Mouse (Mus musculus) large intestine, adult 2 months (tissue): Measurements from ENCODE around the gene Brca2. TPM values are rescaled to one million over a fixed set of nuclear protein-coding genes. Genes with fewer than 3 reads are reported as not detected.

Experiments
- DNase-seq: peaks from one replicate; pipeline ENCODE4 v3.0.0-alpha.2; 2012; ENCODE audit warnings: low read depth, low spot score
- WGBS: fragments of 180-500 bp; shearing (Covaris S2); methylation state at CpG from one replicate; pipeline ENCODE4 v1.1.7; 2018; 5-methylcytosine and 5-hydroxymethylcytosine counted together
- polyA plus RNA-seq: library from polyadenylated mRNA; depleted of rRNA; stranded (reverse); fragments of >200 nt; gene quantifications from 2 replicates; pipeline ENCODE4 v1.2.3, GENCODE M21; 2012

Brca2 gene
- polyA plus RNA-seq, 1 experiment, result 2.8 TPM

DNA sequence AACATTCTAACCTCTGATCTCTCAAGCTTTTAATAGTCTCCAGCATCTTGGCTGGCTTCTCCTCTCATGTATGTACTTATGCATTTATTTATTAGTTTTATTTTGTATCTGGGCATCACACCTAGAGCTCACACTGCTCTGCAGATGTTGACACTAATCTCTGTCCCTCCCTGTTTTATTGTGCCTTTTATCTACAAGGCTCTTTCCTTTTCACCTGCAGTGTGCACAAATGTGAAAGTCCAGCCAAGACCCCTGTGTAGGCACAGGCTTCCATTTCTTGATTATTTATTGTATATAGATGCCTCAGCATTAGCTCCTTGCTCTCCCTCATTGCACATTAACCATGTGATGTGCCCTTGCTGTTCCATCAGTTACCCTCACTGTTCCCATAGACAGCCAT, 38.9 kb downstream of the Brca2 start:
- DNase-seq, result no peak

DNA sequence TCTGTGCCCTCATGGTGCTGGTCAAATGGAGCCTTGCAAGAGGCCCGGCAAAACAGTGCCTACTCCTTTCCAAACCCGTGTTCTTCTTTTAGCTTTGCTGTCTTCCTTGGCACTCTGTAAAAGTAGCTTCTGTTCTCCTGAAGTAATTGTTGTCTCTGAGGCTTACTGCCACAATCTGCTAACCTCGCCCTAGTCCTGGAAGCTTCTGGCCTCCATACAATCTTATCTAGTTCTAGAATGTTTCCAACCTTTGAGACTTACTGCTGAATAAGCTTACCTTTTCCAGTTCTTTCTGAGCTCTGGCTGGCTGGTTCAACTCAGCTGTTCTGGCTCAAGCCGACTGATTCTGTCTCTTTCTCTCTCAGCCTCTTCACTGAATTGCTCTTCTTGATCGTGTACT, 39.4 kb downstream of the Brca2 start:
- DNase-seq, result no peak
- WGBS, result 64% methylated on average over 5 of the region's 5 CpGs

GRCm38 (mm10) chr5:150564426-150564825, 42.0 kb downstream of the Brca2 start:
- no peak for DNase-seq
- WGBS, result 94% methylated on average over 6 of the region's 6 CpGs

DNA sequence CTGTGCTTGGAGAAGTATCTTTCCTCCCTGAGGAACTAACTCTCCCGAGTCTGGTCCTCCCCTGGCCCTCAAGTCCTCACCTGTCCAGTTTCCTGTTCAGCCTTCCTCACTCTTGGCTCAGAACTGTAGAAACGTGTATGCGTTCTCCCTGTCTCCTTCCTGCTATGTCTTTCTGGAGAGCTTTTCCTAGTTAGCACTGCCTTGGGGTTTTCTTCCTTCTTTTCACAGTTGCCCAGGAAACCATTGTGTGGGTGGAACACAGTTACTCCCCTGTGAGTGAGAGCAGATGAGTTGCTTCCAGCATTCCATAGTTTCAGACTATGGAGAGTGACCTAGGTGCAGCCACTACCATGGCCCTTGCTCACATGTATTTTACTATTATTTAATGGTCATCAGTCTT, 43.8 kb downstream of the Brca2 start:
- WGBS, result 38% methylated on average over 3 of the region's 3 CpGs
- no peak for DNase-seq

GRCm38 (mm10) chr5:150566971-150567370, 44.5 kb downstream of the Brca2 start:
- WGBS, result 96% methylated on average over 5 of the region's 5 CpGs
- DNase-seq, result no peak

- WGBS, result 87% methylated on average over 11 of the region's 11 CpGs
- DNase-seq, result no peak
Observed at GRCm38 (mm10) chr5:150570496-150571219, 48.2 kb downstream of the Brca2 start.

DNA sequence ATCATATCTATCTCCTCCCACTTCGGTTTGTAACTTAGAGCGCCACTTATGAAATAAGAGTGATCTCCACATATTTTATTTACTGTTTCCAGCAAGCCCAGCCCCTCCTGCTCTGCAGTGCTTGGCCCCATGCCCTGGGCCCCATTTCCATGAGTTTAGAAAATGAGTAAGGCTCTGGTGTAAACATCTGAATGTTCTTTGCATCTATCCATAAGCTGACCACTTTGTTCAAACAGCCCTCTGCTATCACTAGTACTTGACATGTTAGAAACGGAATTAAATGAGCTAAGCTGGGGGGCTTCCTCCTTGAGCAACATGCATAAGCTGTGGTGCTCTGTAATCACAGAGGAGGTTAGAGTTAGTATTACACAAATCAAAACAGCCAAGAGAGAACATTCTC, 52.0 kb downstream of the Brca2 start:
- DNase-seq, result no peak
- WGBS, result 73% methylated on average over 3 of the region's 3 CpGs

DNA sequence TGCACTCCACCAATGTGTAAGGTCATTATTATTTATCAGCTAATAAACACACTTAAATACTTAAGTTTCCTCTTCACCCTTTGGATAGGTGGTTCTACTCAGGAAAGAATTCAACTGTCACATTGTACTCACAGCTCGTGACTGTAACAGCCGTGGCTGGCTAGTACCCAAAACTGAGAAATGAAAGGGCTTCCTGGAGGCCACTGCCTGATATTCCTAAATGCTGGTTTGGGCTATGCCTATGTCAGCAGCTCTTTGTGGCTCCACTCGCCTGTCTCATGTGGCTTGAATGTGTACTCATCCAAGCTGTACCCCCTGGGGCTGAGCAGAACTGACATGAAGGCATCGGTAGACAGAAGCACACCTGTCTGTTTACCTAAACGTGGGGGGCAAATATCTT, 52.5 kb downstream of the Brca2 start:
- DNase-seq, result no peak
- whole genome bisulfite sequencing, result 55% methylated on average over 5 of the region's 5 CpGs

DNA sequence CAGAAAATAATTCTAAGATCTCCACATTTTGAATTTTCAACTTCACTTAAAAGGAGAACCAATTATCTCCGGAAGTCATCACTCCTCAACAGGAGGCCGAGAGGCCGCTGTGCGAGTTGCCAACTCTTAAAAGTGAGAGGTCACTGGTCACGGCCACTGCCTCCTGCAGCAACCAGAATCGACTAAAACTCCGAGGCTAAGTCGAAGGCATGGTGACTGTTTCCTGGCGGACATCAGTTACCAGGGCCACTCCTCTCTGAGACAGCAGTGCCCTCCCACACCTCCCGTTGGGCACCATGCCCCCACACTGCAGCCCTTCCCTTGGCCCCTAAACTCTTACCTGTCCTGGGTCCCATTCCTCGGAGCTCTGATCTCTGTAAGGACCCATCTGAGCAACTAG, 54.4 kb downstream of the Brca2 start:
- 87% methylated on average over 11 of the region's 11 CpGs for WGBS

DNA sequence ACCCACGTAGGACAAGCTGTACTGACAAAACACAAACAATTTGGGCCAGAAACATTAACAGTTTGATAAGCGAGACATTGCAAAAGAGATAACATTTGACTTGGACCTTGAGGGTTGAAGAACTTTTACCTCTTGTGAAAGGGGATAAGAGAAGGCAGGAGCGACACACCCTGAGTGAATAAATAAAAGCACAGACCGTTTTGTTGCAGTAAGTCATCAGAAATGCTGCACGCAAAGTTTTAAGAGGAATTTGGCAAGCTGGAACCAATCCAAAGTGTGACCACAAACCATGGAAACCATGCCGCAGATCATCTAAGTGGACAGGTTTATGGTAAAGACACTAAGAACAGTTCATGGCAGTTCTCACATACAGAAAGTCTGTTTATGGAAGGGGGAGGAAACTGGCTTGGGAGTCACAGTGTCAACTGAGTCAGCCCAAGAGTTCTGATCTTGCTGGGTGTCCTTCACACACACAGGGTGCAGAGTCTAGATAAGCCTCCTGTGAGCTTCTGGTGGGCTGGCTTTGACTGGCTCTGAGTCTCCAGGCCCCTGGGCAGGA, 56.3 kb downstream of the Brca2 start:
- 22% methylated on average over 6 of the region's 6 CpGs for WGBS
- DNase-seq, result no peak

More for the DNA sequence above, 54.4 kb downstream of the Brca2 start:
- DNase-seq, result no peak

DNA sequence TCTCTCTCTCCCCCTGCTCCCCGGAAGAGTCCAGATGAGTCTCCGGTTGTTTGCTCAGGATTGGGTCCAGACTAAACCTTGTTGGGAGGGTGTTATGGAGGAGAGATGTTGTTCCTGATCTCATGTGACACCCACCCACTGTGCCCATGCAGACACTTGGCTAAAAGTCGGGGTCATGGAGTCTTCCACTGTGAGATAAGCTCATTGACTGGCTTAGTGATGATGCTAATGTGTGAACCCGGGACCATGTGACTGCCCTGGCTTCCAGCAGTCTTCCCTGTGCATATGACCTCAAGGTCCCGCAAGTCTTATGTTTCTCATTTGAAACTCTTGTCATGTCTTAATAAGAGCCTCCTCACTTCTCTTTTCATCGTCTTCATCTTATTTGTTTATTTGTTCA, 58.8 kb downstream of the Brca2 start:
- WGBS, result 57% methylated on average over 6 of the region's 6 CpGs
- DNase-seq, result no peak

DNA sequence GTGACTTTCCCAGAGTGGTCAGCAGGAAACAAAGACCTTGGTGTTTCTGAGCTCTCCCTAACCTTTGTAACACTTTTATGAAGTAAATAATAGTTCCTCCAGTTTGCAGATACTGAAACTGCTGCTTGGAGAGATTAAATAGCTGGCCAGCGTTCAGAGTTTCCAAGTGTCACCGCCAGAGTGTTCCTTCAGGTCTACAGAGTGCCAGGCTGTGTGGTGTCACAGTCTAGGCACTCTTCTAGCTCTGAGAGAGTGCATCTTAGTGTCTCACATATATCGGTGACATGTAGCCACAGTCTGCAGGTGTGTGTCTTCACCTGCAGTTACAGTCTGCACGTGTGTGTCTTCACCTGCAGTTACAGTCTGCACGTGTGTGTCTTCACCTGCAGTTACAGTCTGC, 60.8 kb downstream of the Brca2 start:
- 50% methylated on average over 5 of the region's 5 CpGs for WGBS
- no peak for DNase-seq

GRCm38 (mm10) chr5:150583622-150584336, 61.3 kb downstream of the Brca2 start:
- 43% methylated on average over 5 of the region's 5 CpGs for WGBS
- no peak for DNase-seq

DNA sequence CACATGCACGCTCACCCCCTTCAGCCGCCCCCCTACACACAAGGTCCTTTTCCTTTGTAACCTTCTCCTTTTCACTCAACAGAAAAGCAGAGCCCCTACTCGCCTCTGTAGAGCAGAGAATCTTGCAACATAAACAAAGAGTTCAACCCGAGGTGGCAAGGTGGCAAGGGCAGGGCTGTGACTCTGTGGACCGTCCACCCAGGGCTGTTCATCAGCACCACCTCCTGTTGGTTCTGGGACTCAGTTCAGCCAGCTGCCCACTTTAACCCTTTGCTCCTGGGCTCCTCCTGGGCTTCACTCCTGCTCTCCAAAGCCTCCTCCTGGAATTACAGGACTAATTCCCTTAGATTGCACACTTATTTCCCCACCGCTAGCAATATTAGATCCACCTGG, 61.9 kb downstream of the Brca2 start:
- WGBS, result 61% methylated on average over 6 of the region's 6 CpGs
- no peak for DNase-seq

- 60% methylated on average over 2 of the region's 2 CpGs for whole genome bisulfite sequencing
- DNase-seq, result no peak
Observed at GRCm38 (mm10) chr5:150589945-150590344, 67.5 kb downstream of the Brca2 start.

DNA sequence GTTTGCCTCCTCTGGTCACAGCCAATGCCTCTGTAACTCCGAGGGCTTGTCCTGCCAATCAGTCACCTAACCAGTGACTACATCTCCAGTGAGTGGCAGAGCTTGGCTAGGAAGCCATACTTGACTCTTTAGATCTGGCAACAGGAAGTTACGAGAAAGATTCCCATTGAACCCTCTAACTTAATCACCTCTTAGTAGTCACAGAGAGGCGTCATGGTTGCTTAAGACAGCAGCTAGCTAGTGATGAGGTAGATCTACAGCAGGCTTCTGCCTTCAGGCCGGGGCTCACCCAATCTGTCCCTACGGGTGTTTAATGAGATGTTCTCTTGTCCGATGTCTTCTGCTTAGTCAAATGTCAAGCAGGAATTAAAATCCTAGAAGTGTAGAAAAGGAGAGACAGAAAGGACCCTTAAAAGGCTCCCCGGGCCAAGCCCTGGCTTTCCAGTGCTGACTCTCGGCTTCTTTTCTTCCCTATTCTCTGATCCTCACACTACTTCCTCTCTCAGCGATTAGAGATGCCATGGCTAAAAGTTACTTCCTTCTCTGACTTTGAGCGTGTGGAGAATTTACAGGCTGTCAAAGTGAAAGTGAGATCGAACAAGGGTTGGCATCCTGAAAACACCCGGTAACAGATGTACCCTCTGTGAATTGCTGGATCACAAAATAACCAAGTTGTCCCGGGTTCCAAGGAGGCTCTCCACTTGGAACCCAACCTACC, 69.9 kb downstream of the Brca2 start:
- WGBS, result 55% methylated on average over 13 of the region's 13 CpGs
- DNase-seq, result peak; percentile 36

DNA sequence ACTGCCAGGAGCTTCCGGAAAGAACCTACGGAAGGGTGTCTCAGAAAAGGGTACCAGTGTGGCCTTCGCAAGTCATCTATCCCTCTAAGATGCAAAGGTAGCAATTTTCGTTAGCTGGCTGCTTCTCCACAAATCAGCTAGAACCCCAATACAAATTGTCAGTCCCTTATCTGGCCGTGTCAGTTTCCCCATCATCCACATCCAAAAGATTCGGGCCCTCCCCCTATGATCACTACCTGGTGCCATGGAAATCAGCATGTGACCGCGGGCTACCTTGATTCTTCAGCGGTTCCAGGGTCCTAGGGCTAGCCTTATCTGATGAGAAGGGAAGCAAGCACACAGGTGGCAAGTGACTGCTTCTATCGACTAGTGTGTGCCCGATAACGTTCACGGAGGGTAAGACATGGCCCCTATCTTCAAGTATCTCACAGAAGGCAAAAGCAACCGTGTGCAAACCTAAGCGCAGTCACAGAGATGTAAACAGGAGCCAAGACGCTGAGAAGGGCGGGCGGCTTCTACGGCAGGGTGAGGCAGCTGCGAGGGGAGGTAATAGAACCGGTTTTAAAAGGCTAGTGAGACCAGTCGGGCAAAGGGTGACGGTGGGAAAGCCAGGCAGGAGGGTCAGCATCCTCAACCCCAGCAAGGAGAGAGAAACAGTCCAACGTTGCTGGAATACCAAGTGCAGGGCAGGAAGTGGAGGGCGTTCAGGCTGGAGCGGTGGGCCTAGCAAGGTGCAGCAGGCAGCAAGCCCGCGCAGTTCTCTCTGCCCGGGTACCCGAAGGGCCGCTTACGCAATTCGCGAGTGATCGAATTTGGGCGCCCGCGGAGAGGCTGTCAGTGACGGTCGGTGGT, 70.7 kb downstream of the Brca2 start:
- peak; percentile 37 for DNase-seq
- 12% methylated on average over 40 of the region's 40 CpGs for WGBS

DNA sequence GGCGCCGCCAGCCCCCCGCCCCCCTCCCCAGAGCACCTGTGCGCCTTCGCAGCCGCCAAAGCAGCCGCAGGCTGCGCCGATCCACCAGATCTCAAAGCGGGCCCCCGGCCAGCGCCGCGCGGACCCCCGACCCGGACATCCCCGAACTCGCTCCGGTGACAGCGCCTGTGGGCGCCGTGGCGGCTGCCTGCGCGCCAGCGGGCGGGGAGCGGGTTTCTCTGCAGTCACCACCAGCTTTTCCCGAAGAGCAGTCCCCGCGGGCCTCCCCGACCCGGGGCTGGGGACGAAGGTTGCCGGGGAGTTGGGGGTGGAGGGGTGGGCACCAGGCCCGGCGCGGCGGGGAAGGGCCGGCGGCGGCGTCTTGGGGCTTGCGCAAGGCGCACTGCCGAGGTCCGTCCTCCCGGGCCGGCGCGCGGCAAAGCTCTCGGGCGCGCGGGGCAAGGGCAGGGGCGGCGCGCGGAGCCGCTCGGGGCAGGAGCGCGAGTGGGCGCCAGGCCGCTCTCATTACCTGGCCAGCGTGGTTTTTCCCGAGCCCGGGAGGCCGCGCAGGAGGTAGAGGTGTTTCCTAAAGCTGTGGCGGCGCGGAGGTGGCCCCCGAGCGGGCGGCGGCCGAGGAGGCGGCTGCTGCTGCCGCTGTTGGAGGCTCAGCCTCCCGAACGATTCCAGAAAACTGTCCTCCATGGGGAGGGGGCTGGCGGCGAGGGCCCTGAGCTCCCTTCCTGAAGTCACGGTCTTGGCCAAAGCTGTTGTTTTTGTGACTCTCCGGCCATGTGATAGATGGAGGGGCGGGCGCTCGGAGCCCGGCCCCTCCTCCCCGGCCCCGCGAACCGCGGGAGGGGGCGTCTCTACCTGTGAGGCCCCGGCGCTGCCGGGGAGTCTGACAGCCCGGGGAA, 71.6 kb downstream of the Brca2 start:
- WGBS, result 1% methylated on average over 102 of the region's 102 CpGs

More for the DNA sequence above, 71.6 kb downstream of the Brca2 start:
- DNase-seq, result no peak
